Mouse (Mus musculus) lung, postnatal 0 days (tissue): Measurements from ENCODE around the gene Myo1c.

Experiments used
- CTCF ChIP-seq: IDR thresholded peaks from 2 replicates; pipeline ENCODE4 v1.5.1; 2016; ENCODE audit warnings: antibody characterized with exemption, mild to moderate bottlenecking
- EP300 ChIP-seq: IDR thresholded peaks from 2 replicates; pipeline ENCODE4 v1.6.1; 2016; ENCODE audit warnings: antibody characterized with exemption, mild to moderate bottlenecking, control low read depth

- TF ChIP-seq CTCF (peak; percentile 32), EP300 (no peak)
These were observed 66.5 kb downstream of the Myo1c start for GRCm38 (mm10) chr11:75716661-75717325.
